Mouse (Mus musculus) adrenal gland, postnatal 14 days (tissue): ENCODE results near the gene Epha10. TPM values are rescaled to one million over a fixed set of nuclear protein-coding genes. Genes with fewer than 3 reads are reported as not detected.
"Not testable (repeated sequence)": the region's sequence is repeated elsewhere in the genome, so short reads cannot be mapped to it uniquely, and the experiment has no call there.

ENCODE experiments used
- DNase-seq: peaks from one replicate; pipeline ENCODE4 v3.0.0; 2021; ENCODE audit warnings: mixed read lengths
- total RNA-seq: library from RNA; stranded (reverse); gene quantifications from 2 replicates; pipeline ENCODE4 v1.2.3, GENCODE M21; 2021

Gene Epha10
- total RNA-seq, 1 experiment from 2014 or later, result 4.4 TPM

DNA sequence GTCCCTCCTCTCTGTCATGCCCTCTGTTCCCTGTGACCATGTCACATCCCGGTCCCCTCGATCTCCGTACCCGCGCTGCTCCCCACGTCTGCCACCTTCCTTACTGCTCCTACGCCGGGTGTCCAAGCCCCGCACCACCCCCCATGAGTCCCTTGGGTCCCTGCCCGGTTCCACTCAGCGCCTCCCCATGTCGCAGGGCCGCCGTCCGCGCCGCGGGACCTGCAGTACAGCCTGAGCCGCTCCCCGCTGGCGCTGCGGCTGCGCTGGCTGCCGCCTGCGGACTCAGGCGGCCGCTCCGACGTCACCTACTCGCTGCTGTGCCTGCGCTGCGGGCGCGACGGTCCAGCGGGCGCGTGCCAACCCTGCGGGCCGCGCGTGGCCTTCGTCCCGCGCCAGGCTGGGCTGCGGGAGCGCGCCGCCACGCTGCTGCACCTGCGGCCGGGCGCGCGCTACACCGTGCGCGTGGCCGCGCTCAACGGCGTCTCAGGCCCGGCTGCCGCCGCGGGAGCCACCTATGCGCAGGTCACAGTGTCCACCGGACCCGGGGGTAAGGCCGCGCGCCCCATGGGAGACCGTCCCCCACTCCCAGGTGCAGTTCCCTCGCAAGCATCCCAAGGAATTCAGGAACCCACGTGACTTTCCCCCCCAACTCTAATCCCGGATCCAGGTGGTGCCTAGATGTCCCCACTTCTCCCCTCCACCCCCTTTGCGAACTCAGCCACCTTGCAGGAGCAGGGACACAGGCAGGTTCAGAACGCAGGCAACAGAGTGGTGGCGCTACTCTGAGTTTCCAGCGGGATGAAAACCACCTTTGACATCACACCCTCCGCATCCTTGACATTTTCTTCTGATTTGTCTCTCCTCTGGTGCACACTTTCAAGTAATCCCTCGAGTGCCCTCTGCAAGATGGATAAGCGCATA lies 14.1 kb downstream of the Epha10 start:
- peak; percentile 42 for DNase-seq

- DNase-seq, result no peak
Observed at GRCm38 (mm10) chr4:124898428-124898827, 17.7 kb downstream of the Epha10 start.

DNA sequence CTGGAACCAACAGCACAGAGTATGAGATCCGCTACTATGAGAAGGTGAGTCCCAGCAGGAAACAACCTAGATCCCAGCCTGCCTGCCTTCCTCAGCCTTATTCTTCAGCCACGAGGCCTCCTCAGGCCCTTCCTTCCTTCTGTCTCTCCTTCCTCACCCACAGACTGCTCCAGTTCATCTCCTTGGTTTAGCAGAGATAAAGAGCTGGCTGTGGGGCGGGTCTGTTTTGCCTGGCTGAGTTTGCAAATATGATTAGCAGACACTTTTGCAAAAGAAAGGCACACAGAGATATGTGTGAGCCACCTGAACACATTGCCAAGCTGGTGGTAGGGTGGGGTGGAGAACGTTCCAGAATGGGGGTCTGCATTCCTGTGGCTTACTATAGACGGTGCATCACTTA lies 19.2 kb downstream of the Epha10 start:
- DNase-seq, result no peak

- no peak for DNase-seq
Observed at GRCm38 (mm10) chr4:124905417-124905816, 24.7 kb downstream of the Epha10 start.

- DNase-seq, result peak; percentile 53
Observed at GRCm38 (mm10) chr4:124905971-124906822, 25.5 kb downstream of the Epha10 start.

GRCm38 (mm10) chr4:124928102-124928501 lies 47.4 kb downstream of the Epha10 start:
- DNase-seq, result no peak

GRCm38 (mm10) chr4:124936613-124937471 lies 56.1 kb downstream of the Epha10 start, which contains the start of gene 9930104L06Rik:
TSS of gene 9930104L06Rik (plus strand) at chr4:124937048.
- peak; percentile 95 for DNase-seq

- not testable (repeated sequence) for DNase-seq
Observed at GRCm38 (mm10) chr4:124939211-124939610, 58.5 kb downstream of the Epha10 start, which contains the start of gene Cdca8. TSS of gene Cdca8 (minus strand) at chr4:124939311.

DNA sequence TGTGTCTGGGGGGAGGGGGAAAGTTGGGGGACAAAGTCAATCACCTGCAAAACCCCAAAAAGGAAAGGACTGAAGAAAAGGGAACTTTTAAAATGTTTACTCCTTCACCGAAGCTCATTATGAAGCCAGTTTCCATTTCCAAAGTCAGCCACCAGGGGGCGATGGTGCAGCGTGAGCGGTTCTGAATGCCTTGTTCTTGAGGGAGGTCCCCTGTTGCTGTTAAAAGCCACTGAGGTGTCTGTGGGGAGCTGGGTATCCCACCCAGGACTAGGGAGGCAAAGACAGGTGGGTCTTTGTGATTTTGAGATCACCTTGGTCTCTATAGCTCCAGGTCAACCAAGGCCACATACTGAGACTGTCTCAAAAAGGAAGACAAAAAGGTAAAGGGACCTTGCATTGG lies 62.3 kb downstream of the Epha10 start:
- DNase-seq, result peak; percentile 89

- no peak for DNase-seq
Observed at GRCm38 (mm10) chr4:124943781-124944180, 63.1 kb downstream of the Epha10 start.

DNA sequence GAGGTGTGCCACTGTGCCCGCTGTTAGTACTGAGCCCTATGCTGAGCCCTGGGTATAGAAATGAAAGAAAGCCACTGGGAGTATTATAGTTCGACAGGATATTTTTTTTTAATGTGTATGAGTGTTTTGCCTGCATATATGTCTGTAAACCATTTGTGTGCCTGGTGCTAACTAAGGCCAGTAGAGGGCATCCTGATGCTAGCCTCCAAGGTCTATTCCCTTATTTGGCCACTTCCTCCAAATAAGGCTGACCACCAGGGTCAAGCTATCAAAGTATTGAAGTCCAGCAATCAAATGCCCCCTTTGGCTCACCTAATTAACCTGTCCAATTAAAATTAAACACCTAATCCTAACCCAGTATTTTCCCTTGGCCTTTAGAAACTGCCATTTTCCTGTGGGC lies 64.3 kb downstream of the Epha10 start:
- DNase-seq, result no peak

- DNase-seq, result peak; percentile 54
Observed at GRCm38 (mm10) chr4:124949488-124949887, 68.8 kb downstream of the Epha10 start.

DNA sequence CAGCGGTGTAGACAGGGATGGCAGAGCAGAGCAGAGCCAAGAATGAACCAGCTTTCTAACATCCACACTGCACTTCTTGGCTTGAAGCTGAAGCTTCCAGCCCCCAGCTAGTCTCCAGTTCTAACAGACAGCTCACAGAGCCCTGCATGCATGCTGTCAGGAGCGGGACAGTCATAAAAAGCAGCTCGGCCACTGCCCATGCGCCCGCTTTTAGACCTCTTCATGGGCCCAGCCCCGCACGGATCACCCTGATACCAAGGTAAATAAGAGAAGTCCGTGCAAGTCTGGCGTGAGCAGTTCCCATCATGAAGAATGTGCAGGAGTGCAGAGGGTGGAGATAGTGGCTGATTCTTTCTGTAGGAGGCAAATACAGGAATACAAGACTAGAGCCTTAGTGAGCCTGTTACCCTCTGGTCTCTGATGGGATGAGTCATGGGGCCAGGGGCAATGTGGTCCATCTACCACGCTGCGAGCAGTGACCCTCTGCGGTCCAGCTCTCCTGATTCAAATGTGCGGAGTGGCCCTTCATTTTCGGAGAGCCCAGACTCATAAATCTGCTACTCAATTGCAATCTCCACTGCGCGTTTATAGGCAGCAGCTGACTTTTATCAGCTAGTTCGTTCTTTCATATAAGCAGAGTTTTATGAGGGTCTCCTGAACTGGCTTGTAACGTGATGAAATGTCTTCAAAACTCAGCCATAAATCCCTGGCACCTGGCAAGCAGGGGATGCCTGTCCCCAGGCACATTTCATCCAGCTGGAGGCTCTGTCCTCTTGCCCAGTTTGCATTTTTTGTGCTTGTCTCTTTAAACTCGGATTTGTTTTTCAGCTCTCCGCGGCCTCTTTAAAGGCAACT lies 69.7 kb downstream of the Epha10 start:
- DNase-seq, result no peak

DNA sequence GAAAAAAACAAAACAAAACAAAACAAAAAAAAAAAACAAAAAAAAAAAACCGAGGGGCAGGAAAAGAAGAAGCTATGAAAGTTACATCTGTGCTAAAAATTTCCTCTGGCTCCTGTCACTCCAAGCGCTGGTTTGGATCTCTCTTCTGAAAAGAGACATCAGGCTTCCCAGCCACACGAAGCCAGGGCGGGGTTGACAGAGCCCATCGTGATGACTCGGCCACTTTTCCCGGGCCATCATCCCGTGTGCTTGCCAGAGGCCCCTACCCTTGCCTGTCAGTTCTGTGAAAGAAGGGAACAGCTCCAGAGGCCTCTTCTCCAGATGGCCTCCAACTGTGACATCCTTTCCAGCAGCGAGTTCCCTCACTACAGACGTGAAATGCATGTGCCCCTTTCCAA lies 70.3 kb downstream of the Epha10 start:
- no peak for DNase-seq

DNA sequence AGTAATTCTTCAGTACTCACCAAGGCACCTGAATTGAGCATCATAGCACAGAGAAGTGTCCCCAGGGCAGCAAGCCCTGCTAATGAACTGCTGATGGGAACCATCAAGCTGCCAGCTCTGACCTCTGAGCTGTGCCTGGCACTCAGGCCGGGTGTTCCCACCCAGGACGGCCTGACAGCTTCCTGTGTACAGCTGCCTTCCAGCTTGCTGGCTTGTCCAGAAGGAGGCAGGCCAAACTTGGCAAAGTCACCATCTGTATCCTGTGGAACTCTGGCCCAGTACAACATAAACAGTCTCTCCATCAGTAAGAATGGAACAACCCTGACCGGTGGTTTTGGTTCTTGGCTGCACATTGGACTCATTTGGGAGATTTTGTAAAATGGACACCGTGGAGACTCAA lies 72.8 kb downstream of the Epha10 start:
- no peak for DNase-seq

GRCm38 (mm10) chr4:124957284-124957683 lies 76.6 kb downstream of the Epha10 start:
- no peak for DNase-seq

GRCm38 (mm10) chr4:124959062-124959461 lies 78.4 kb downstream of the Epha10 start:
- DNase-seq, result peak; percentile 80

DNA sequence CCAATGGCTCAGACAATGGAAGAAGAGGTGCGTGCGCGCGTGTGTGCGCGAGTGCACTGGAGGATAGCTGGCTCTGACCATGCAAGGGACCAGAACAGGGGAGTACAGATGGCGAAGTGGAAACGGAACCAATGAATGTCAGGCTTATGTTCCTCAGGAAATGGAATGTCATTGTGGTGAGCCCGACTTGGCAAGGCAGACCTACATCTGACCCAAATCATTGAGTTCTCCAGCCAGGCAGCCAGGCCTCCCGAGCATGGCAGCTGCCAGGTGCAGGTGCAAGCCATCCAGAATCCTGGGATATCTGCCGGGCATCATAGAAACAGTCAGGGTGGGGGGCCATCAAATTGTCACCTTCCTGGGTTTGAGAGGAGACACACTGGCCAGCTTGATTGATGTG lies 80.2 kb downstream of the Epha10 start:
- DNase-seq, result no peak

- DNase-seq, result no peak
Observed at GRCm38 (mm10) chr4:124962576-124962975, 81.9 kb downstream of the Epha10 start.

- no peak for DNase-seq
Observed at GRCm38 (mm10) chr4:124964912-124965599, 84.4 kb downstream of the Epha10 start.
